Mouse (Mus musculus) ES-Bruce4 (cell line): ENCODE measurements at regions not wholly inside any gene's neighbourhood (a gene's known extent, or its start where the extent isn't known, plus 50 kb on each side); places are given as distances from the start of the nearest gene placed in this dataset.
A peak's percentile ranks its signal among the peaks of the same experiment; 100 is the strongest.

Experiments used
- H3K27ac ChIP-seq: 2 replicates; pipeline ENCODE4 v1.5.1; 2012; ENCODE audit warnings: low read length, inconsistent platforms; ENCODE audit not compliant: insufficient read depth
- H3K27me3 ChIP-seq: 2 replicates; pipeline ENCODE4 v1.6.1; 2012; ENCODE audit warnings: mild to moderate bottlenecking, low read length, inconsistent platforms; ENCODE audit not compliant: control insufficient read depth, poor library complexity, insufficient read depth, severe bottlenecking
- H3K36me3 ChIP-seq: 2 replicates; pipeline ENCODE4 v1.6.1; 2012; ENCODE audit warnings: inconsistent platforms, mild to moderate bottlenecking, low read length, moderate library complexity; ENCODE audit not compliant: control insufficient read depth, poor library complexity, insufficient read depth, severe bottlenecking
- H3K4me1 ChIP-seq: one replicate; pipeline ENCODE4 v1.8.1; 2011; ENCODE audit warnings: low read length; ENCODE audit not compliant: control insufficient read depth, insufficient read depth
- H3K4me3 ChIP-seq: 2 replicates; pipeline ENCODE4 v1.5.1; 2011; ENCODE audit warnings: low read depth, mild to moderate bottlenecking, low read length
- H3K9ac ChIP-seq: 2 replicates; pipeline ENCODE4 v1.6.1; 2012; ENCODE audit warnings: low read depth, mild to moderate bottlenecking, inconsistent platforms; ENCODE audit not compliant: poor library complexity, severe bottlenecking
- H3K9me3 ChIP-seq: replicated peaks from 2 replicates; pipeline ENCODE4 v1.6.1; 2012; ENCODE audit warnings: mild to moderate bottlenecking, low read length, inconsistent platforms; ENCODE audit not compliant: control insufficient read depth, poor library complexity, insufficient read depth, severe bottlenecking
- CTCF ChIP-seq: IDR thresholded peaks from one replicate; pipeline ENCODE4 v1.8.1; 2011; ENCODE audit warnings: low read depth, low read length
- EP300 ChIP-seq: IDR thresholded peaks from 2 replicates; pipeline ENCODE4 v1.6.1; 2011; ENCODE audit warnings: low read depth, low read length; ENCODE audit not compliant: insufficient read depth
- POLR2A ChIP-seq: IDR thresholded peaks from one replicate; pipeline ENCODE4 v1.8.1; 2011; ENCODE audit warnings: low read length; ENCODE audit not compliant: insufficient read depth

GRCm38 (mm10) chr6:28999386-29000094 is 60.5 kb upstream of the Lep start:
- no peak for TF ChIP-seq CTCF
- Histone ChIP-seq H3K9ac (no peak overlapping the region), H3K4me1 (peaks cover 4% of the 10 kb centered on the region), H3K4me3 (no peak overlapping the region), H3K36me3 (no peaks in the 10 kb centered on the region), H3K27me3 (no peaks in the 10 kb centered on the region), H3K27ac (no peak overlapping the region), H3K9me3 (no peaks in the 10 kb centered on the region)

GRCm38 (mm10) chr6:29002141-29002540 is 57.9 kb upstream of the Lep start:
- Histone ChIP-seq H3K9ac (peak overlapping the region; percentile 28), H3K4me1 (peaks cover 6% of the 10 kb centered on the region), H3K9me3 (no peaks in the 10 kb centered on the region), H3K4me3 (peak overlapping the region; percentile 59), H3K27me3 (no peaks in the 10 kb centered on the region), H3K36me3 (no peaks in the 10 kb centered on the region), H3K27ac (peak overlapping the region; percentile 37)
- TF ChIP-seq EP300 (no peak), CTCF (no peak), POLR2A (no peak)

GRCm38 (mm10) chr6:29002811-29003210 is 57.2 kb upstream of the Lep start:
- TF ChIP-seq POLR2A (no peak), EP300 (no peak), CTCF (no peak)
- no peaks in the 10 kb centered on the region for H3K36me3 ChIP-seq
- H3K4me1 ChIP-seq = peaks cover 6% of the 10 kb centered on the region
- H3K9me3 ChIP-seq = no peaks in the 10 kb centered on the region
- H3K9ac ChIP-seq = peak overlapping the region; percentile 28; the same call in 1 of the 2 replicates
- peak overlapping the region; percentile 56 for H3K27ac ChIP-seq
- H3K4me3 ChIP-seq = peak overlapping the region; percentile 59
- no peaks in the 10 kb centered on the region for H3K27me3 ChIP-seq

GRCm38 (mm10) chr6:29005803-29006202 is 54.2 kb upstream of the Lep start:
- Histone ChIP-seq H3K9me3 (no peaks in the 10 kb centered on the region), H3K4me3 (no peak overlapping the region), H3K27me3 (no peaks in the 10 kb centered on the region), H3K9ac (no peak overlapping the region), H3K36me3 (no peaks in the 10 kb centered on the region), H3K27ac (no peak overlapping the region), H3K4me1 (peaks cover 6% of the 10 kb centered on the region)
- TF ChIP-seq EP300 = no peak
- no peak for TF ChIP-seq CTCF
- TF ChIP-seq POLR2A = no peak
